Mouse (Mus musculus): ENCODE data around the gene Map2k5. TPM values are rescaled to one million over a fixed set of nuclear protein-coding genes. Genes with fewer than 3 reads are reported as not detected.
A peak's percentile ranks its signal among the peaks of the same experiment; 100 is the strongest.

Gene Map2k5
- total RNA-seq (2021), result 10 to 100 TPM; 20.6 to 21.0 TPM
- long read RNA-seq, experiment 1, transcript Map2k5-201 (22 exons, 2,310 nt), result major isoform, 14 of 36 reads
- long read RNA-seq, experiment 1, partial matches to known transcripts, result 1 of 36 reads
- long read RNA-seq, experiment 1, other reads (novel, unspliced or antisense), result 19 of 36 reads
- long read RNA-seq, experiment 2, transcript Map2k5-201 (22 exons, 2,310 nt), result major isoform, 22 of 32 reads
- long read RNA-seq, experiment 2, partial matches to known transcripts, result 1 of 32 reads
- long read RNA-seq, experiment 2, other reads (novel, unspliced or antisense), result 9 of 32 reads

DNA sequence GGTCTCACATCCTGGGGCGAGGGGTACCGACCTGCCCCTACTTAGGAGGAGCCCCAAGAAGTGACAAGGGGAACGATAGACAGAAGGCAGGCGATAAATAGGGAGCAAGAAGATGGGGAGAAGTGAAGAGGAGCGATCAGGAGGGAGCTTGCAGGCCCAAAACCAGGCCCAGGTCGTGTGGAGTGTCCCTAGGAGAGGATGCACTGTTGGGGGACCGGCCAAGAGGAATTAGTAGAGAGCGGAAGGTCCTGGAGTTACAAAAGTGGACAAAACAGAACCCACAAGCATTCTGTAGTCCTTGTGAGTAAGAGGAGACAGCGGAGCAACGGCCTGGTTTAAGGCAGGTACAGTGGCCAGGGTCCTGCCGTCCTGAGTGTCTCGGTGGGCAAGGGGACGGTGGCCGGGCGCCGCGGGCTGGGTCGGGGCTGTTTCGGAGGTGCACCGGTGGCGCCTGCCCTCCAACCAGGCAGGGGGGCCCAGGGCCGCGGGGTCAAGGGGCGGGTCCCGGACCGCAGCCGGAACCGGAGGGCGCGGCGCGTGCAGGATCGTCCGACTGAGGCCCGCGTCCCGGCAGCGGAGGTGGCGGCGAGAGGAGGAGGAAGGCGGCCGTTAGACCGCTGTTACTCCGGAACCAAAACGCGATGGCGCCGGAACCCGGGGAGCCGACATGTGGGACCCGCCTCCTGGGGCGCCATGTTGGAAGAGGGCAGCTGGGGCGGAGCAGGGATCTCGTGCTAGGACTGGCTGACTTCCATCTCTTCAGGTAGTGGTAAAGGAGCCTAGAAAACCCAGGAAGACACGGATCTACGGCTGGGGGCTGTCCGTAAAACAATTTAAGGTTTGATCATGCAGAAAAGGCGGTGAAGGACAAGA lies at the start of gene Map2k5:
TSS of gene Map2k5 (minus strand) at position 633 of the 873 bp plus-strand sequence.
- intact Hi-C loops (cut with DNase I), result loop anchor here (2.0 kb wide), 1 partner anchor 21 kb away; the partner anchor contains the start of gene 2300009A05Rik
- peak; percentile 91 to 93 for DNase-seq

DNA sequence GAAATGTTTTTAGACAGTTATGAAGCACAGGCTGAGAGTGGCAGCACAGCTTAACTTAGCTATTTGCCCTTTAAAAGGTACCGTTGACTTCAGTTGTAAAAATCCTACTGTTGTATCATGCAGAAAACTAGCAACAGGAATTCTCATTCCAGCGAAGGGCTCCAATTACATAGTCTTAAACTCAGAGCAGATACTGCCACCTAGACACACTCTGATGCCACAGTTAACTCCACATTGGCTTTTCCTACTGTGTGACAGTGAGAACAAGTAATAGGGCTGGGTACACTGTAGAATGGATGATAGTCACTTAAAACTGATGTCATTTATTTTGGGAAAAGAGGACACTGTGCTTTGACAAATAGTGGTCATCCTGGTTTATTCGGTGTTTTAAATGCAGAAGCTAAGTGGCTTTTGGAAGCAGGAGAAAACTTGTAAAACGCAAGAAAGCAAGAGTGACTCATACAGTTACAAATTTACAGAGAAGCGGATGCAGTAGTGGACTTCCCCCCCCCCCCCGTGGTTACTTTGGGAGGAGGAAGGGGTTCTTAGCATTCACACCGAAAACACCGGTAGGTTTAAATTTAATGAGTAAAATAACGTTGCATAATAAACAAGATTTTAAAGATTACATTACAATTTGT lies 43.5 kb upstream of the Map2k5 start:
- DNase-seq, result no peak
- intact Hi-C loops (cut with DNase I), result no loop called here

DNA sequence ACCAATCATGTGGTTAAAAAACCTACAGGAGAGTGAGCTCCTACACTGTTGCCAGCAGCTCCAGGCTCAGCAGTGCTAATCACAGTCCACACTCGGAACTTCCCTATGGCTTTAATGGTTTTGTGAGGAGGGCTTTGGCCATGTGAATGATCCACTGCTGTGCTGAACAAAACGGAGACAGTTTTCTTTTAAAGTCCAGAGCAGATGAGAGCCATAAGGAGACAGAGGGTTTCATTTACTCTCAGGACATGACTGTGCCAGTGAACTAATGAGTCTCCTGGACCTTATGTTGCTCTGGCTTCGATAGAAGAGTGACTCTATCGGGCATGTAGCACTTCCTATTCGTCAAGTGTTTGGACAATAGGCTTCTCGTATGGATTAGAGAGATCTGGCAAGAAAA lies 42.7 kb upstream of the Map2k5 start:
- intact Hi-C loops (cut with DNase I), result no loop called here
- DNase-seq, result no peak

DNA sequence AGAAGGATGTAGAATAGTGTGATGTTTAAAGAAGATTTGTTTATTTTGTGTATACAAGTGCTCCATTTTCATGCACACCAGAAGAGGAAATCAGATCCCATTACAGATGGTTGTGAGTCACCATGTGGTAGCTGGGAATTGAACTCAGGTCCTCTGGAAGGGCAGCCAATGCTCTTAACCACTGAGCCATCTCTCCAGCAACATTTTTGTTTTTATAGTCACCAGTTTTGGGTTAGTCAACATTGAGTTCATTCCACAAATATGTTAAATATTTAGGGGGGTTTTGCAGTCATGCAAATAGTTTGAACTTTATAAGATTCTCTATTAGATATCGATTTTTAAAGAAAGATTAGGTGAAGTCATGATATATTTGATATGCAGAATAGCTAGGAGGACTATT lies 22.5 kb upstream of the Map2k5 start:
- intact Hi-C loops (cut with DNase I), result no loop called here
- DNase-seq, result no peak

DNA sequence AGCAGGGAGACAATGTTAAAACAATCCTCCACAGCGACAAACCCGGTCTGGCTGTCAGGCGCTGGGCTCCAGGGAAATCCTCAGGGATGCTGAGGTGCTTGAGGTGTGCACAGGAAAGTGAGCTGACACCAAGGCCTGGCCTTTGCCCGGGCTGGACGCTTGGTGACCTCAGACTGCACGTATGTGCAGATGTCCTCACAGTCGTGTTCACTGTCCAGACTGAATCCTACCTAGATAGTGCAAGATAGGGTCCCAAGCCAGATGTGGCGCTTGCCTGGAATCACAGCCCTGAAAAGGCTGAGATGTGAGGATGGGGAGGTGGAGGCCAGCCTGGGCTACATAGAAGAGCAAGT lies 21.7 kb upstream of the Map2k5 start:
- intact Hi-C loops (cut with DNase I), result loop anchor here (2.0 kb wide), 1 partner anchor 23 kb away; the partner anchor contains the start of gene Map2k5
- DNase-seq, result no peak

DNA sequence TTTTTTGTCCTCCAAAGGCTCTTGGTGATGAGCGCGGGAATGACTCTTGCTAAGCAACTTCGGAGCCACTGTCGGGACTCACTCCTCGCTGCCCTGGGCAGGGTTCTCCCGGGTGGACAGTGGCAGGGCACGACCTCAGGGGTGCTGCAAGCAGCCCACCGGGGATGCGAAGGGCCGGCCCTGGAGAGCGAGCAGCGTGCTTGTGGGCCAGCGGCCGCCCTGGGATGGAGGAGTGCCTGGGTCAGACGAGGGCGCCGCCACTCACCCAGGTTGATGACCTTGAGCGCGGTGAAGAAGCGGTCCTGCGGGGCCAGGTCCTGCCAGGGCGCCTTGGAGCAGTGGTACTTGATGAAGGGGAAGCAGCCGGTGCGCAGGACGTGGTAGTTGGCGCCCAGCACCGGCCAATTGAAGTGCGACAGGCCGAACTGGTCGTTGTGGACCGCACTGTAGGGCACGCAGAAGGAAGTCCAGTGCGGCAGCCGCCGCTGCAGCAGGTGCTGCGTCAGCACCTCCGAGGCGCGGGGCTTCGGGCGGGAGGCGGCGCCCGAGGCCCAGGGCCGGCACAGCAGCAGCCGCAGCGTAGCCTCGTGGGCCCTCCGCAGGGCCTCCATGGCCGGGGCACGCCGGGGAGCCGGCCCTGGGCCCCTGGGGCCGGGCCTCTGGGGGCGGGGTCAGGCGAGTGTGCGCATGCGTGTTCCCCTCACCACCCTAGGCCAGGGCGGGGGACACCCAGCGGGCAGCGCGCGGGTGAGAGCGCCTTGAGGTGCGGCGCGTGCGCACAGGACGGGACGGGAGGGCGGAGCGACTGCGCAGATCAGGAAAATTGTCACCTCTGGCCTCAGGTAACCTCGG lies 21.1 kb upstream of the Map2k5 start, which contains the start of gene 2300009A05Rik:
TSS of gene 2300009A05Rik (minus strand) at position 636 of the 852 bp plus-strand sequence.
- intact Hi-C loops (cut with DNase I), result loop anchor here (2.0 kb wide), 1 partner anchor 22 kb away; the partner anchor contains the start of gene Map2k5
- DNase-seq, result peak; percentile 98

DNA sequence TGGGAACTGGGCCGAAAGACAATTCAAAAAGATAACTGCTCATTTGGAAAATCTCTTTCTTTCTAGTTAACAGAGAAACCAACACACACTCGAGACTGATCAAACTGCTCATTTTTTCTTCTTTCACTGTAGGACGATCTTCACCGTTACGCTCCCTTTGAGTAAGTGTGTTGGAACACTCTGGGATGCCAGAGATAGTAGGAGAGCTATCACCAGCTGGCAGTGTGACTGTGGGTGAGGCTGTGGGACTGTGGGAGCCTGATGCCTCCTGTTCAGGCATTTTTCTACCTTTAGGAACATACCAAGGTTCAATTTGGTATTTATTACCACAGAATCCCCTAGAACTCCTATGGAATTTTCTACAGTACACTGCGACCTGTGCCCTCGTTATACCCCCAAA lies 17.9 kb upstream of the Map2k5 start:
- DNase-seq, result no peak
- intact Hi-C loops (cut with DNase I), result no loop called here

DNA sequence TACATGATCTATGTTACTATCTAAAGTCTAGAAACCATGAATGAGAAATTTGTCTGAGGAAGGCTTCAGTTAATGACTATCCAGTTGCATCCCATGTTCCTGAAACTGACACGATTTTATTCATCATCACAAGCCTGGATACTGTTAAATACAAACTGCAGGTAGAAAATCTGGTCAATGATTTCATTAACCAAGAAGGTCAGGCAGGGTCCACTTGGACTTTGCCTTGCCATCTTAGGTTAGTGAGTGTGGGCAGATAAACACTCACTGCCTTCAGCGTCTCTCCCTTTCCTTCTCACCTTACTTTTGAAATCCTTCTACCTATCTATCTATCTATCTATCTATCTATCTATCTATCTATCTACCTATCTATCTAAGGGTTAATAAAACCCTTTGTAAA lies 13.6 kb upstream of the Map2k5 start:
- no peak for DNase-seq
- intact Hi-C loops (cut with DNase I), result no loop called here

DNA sequence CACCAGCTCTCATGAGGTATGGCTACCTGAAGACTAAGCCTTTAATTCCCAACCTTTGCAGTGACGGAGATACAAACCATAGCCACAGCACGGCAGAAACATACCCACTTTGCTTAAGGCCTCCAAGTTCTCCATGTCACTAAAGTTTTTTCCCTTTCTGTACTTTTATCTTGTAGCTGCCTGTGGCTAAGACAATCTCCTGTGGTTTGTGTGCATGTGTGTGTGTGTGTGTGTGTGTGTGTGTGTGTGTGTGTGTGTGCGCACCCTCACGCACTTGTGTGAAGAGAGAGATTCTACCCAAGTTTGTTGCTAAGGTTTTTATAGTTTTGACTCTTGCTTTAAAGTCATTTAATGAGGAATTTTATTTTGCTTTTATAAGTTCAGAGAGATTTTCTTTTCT lies 5.1 kb upstream of the Map2k5 start:
- intact Hi-C loops (cut with DNase I), result no loop called here
- DNase-seq, result no peak

DNA sequence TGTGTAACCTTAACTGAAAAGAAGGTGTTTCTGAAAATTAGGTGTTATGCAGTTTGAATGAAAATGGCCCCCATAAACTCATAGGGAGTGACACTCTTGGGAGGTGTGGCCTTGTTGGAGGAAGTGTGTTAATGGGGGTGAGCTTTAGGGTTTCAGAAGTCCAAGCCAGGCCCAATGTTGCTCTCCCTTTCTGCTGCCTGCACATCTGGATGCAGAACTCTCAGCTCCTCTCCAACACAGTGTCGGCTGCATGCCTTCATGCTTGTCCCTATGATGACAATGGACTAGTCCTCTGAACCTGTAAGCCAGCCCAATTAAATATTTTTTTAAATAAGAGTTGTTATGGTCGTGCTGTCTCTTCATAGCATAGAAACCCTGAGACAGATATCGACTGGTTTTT lies 2.6 kb upstream of the Map2k5 start:
- intact Hi-C loops (cut with DNase I), result no loop called here
- no peak for DNase-seq

DNA sequence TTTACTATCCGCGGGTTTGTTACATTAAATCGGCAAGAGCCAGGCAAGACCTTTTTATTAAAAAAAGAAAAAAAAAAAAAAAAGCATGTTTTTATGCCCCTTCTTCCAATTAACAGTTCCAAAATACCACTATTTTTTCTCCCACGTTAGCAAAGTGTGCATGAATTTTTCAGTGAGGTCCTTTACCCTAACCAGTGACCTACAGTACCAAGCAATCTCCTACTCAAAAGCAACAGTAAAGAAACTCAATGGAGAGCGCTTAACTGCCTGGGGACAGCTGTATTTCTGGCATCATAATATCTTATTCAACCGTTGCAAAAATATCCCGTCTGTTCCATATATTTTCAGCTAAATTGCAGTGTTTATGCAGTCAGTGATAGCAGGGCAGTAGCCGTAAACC lies 472 bp upstream of the Map2k5 start:
- intact Hi-C loops (cut with DNase I), result no loop called here

DNA sequence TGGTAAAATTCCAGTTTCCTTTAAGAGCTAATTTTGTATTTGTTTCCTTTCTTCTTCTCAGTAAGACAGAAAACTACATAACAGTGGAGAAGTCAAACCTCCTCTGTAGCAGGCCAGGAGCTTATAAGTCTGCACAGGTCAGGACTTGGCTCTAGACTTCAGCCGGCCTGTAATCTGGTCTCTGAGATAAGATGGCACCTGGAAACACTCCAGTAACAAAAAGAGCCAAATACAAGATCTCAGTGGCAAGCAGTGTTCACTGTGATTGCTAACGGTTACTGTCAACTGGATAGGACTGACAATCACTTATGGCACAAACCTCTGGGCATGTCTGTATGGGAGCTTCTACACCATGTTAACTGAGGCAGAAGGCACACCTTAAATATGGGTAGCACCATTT lies 4.4 kb downstream of the Map2k5 start:
- intact Hi-C loops (cut with DNase I), result no loop called here

More for the DNA sequence above, 472 bp upstream of the Map2k5 start:
- DNase-seq, result no peak

DNA sequence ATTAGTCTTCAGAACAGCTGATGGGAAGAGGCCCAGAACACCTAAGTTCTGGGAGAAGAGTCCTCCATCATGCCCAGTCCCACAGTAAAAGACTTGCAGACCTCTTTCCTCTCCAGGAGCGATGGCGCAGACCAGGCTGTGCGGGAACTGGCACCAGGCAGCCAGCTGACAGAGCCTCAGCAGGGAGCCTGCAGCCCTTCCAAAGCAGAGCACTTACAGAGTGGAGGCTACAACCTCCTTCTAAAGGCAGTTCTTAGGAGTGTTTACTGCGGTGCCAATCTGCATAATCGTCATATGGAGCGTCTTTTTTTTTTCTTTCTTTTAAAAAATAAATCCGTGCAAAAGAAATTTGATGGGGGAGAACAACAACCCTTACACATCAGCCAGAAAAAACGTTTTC lies 5.2 kb downstream of the Map2k5 start:
- intact Hi-C loops (cut with DNase I), result no loop called here
- DNase-seq, result no peak

More for the DNA sequence above, 4.4 kb downstream of the Map2k5 start:
- DNase-seq, result no peak

DNA sequence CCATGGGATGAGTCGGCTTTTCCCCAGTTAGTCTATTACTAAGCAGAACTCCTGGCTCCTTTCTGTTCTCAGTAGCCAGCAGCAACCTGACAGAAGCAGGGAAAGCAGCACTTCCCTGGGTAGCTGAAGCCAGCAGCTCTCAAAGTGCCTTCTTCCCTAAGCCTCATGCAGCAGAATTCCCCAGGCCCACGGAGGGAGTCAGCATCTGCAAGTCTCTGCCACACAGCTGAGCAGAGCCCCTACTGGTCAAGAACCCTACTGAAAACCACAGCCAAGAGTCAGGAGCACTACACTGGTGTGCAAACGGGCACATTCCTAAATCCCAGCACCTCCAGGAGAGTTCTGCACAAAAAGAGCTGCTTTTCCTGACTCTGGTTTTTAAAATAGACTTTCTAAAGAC lies 17.3 kb downstream of the Map2k5 start:
- DNase-seq, result no peak
- intact Hi-C loops (cut with DNase I), result no loop called here

DNA sequence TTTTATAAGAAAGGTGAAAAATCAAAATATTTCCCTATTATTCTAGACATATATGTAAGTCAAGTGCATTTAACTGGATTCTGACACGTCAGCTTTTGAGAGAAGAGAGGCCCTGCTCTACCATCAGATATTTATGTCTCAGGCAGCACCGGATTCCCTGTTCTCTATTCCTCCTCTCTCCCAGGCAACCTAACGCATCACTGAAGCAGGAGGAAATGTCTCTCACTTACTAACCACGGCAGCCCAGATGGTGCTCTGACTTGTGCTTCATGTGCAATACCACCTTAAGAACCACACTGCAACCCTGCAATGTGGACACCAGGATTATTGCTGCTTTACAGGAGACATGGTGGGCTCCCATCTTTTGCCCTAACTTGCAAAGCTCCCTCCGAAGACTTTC lies 18.7 kb downstream of the Map2k5 start:
- intact Hi-C loops (cut with DNase I), result no loop called here
- DNase-seq, result no peak

DNA sequence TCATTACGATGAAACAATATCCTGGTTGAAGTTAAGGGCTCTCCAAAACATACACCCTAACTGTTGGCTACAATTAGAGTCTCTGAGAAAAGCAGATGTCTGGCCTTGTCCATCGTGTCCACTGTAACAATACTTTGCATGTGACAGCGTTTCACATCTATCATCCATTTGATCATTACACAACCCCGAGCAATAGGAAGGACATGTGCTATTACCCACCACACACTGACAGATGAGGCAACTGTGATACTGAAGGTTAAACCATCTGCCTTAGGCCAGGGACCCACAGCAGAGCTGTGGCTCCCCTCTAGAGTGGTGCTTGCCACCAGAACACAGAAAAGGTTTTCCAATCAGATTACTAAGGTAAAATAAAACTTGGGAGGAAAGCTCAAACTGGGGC lies 21.0 kb downstream of the Map2k5 start:
- intact Hi-C loops (cut with DNase I), result no loop called here
- DNase-seq, result no peak

DNA sequence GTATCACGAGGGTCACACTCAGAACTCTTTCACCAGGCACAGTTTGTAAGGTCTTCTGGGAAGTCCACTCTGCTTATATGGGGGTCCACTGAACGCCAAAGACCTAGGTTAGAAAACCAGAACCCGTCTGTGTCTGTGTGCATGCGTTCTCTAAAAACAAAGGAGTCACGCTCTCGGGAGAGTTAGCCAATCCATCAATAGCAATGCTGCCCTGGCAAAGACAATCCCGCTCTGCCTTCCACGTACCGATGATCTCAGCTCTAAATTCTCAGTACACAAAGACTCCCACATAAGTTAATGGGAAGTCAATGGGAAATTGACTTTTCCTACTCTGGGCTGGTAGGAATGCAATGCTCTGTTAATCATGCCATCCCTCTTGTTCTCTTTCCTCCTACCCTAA lies 21.4 kb downstream of the Map2k5 start:
- no peak for DNase-seq
- intact Hi-C loops (cut with DNase I), result no loop called here

DNA sequence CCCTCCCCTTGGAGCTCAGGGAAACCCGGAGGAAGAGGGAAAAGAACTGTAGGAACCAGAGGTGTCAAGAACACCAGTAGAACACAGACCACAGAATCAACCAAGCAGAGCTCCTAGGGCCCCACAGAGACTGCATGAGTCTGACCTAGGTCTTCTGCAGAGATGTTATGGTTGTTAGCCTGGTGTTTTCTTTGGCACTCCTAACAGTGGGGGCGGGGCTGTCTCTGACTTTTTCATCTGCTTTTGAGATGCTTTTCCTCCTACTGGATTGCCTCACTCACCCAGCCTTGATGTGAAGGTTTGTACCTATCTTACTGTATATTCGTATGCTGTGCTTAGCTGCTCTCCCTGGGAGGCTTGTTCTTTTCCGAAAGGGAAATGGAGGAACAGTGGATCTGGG lies 23.5 kb downstream of the Map2k5 start:
- intact Hi-C loops (cut with DNase I), result no loop called here
- DNase-seq, result no peak

DNA sequence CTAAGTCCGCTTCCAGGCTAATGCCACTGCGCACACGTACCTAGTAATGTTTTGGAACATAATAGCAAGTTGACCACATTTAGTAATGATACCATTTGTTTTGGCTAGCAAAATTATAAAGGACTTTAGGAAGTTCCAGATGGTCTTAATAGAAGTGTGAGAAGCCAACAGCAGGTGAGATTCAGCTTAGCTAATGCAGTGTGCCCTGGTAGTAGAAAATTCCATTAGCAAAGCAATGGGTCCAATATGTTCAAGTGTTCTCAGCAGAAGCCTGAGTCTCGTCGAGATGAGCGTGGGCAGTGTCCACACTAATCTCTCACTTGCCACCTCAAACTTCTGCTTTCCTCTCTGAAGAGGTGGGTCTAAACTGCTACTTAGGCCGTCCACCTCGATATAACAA lies 27.7 kb downstream of the Map2k5 start:
- DNase-seq, result no peak
- intact Hi-C loops (cut with DNase I), result no loop called here

DNA sequence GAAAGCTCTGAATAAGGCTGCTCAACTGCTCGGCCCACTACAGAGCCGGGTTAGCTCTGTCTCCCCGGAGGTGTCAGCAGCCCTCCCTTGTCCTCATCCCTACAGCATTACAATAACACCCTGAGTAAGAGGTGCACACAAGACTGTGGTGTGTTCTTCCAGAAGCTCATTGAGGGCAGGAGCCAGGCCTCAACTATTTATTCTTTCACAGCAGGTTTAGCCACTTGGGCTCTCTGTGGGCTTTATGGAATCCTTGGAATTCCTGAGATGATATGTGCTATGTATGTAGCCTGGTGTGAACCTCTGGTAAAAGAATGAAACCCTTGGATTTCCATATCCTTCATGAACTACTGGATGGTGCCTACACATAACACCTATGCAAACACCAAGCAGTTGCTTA lies 28.5 kb downstream of the Map2k5 start:
- DNase-seq, result no peak
- intact Hi-C loops (cut with DNase I), result no loop called here
